Mouse (Mus musculus) thymus, postnatal 0 days (tissue): ENCODE measurements around the gene Wars2. TPM values are rescaled to one million over a fixed set of nuclear protein-coding genes. Genes with fewer than 3 reads are reported as not detected.

Experiments used
- DNase-seq: peaks from one replicate; pipeline ENCODE4 v3.0.0-alpha.2; 2015; ENCODE audit warnings: low spot score
- microRNA-seq: library from miRNA; unstranded; fragments of <30 nt; microRNA quantifications from one replicate; pipeline ENCODE4, GENCODE M21; 2016; ENCODE audit warnings: borderline number of aligned reads
- polyA plus RNA-seq: library from polyadenylated mRNA; unstranded; fragments of >200 nt; fragmentation: Nextera tagmentation; extraction: Ambion mirVana; gene quantifications from 2 replicates; pipeline ENCODE4 v1.2.1, GENCODE M21; 2015

The Wars2 gene
- polyA plus RNA-seq, 1 experiment from 2014 or later, result 4.7 TPM

DNA sequence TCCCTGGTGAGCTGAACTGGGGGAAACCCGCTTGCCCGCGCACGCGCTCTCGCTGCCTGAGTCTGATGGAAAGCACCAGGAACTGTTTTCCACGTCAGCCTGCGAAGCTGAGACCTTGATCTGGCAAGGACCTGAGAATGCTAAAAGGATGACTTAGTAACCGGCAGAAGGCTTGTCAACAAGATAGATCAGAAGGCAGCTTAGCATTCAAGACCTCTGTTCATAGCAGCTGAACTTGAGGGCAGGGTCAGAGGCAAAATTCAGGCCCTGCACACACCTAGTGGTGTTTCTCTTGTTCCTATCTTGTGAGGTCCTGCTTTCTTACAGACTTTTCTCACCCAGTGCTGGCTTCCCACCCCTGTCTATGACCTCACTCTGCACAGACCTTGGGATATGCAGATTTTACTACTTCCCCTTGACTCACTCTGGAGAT is 122.6 kb downstream of the Wars2 start:
- no peak for DNase-seq

DNA sequence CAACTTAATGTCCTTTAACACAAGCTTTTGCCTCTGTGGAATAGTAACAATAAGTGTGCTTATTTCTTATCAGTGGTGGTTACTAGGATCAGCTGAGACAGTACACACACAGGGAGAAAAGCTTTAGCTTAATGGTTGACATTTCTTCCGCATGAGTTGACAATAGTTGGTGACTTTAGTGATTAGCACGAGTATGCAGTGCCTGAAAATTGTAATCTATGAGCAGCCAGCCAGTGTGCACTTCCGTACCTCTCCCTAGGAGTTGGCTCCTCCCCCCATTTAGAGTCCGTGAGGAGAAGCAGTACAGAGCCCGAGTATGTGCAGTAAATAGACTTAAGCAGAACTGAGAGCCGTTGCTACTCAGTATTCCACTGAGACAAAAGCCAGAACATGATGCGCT is 123.8 kb downstream of the Wars2 start:
- DNase-seq, result no peak

DNA sequence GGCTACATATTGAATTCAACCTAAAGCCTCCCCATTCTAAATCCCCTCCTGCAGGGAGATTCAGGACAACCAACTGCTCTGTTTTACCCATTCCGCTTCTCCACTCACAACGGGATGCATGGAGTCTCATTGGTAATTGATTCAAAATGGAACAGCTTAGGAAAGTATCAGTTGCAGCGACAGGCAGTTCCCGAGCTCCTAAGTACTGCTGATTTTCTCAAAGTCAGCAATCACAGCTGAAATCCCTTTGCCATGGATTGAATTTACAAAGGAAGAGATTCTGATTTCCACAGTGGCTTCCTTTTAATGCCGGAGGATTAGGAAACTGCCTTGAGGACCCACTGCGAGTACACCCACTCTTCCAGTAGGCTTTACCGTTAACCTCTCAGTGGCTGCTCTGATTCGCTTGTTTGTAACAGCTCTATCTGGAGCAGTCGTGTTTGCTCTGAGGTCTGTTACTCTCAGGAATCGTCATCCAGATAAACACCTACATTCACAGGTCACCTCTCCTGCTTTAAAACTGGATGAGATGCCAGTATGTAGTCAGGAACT is 126.0 kb downstream of the Wars2 start:
- DNase-seq, result no peak

DNA sequence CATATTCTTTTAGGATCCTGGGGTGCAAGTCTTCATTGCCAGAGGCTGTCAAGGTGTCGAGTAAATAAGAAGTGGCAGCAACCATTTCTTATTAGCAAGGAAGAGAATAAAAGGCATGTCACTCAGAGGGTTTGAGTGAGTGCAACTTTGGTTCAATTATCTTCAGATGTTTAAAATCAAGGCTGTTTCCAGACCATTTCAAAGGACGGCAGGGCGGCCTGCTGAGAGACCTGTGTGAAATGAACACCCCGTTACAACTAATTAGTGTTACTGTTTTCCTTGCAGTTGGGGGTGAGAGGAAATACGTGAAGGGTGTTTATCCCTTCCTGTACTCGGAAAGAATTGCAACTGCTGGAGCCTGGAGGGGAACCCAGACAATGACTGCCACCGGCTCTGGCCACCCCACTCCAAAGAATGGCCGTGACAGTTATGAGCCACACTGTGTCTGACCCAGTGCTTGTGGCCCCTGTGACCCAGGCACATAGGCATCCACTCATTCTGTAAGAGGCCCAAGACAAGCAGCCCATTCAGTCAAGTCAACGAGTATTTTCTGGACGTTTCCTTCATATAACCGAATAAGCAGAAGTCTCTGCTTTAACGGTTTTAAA is 137.2 kb downstream of the Wars2 start:
- DNase-seq, result no peak

DNA sequence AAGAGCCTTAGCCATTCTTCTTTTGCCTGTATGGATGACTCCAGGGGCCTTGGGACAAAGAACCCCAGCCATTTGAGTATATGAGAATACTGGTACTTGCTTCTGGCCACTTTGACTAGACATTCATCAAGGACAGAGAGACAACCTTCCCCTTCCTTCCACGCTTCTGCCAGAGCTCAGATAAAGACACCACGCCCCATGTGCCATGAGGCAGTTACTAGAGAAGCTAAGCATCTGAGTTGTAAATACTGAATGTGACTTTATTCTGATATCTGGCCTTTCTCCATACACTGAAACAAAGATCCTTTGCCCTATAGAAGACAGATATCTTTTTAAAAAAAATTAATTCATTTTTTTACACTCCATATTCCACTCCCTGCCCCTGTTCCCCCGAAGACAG is 138.8 kb downstream of the Wars2 start:
- DNase-seq, result no peak

DNA sequence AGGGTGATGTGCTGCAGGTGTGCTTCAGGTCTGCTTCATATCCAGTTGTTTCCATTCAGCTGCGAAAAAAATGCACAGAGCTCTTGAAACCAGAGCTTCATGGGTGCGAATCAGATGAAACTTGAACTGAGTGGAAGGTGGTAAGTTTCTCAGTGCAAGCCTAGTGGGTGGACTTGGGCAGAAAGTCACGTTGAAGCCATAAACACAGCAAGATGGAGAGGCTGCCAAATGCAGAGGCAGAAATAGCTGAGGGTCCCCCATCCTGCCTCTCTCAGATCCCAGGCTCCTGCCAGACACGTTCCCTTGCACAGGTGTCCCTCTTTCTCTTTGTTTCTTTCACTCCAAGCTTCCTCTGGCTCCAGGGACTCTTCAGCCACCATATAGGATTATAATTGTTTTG is 140.6 kb downstream of the Wars2 start:
- DNase-seq, result no peak

DNA sequence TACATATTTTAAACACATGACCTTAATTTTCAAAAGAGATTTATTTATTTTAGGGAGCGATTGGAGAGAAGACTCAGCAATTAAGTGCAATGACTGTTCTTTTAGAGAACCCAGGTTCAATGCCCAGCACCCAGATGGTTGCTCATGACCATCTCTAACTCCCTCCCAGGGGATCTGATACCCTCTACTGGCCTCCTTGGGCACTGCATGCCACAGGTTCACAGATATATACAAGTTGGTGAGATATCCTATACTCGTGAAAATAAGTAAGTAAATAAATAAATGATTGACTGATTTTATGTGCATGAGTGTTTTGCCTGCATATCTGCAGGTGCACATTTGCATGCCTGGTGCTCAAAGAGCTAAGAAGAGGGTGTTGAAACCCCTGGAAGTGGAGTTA is 147.4 kb downstream of the Wars2 start:
- DNase-seq, result peak; percentile 6

Small RNAs within 50 kb of the gene (microRNA-seq; reads per million reads assigned to microRNA genes)
- gene Mir6481, result not detected

Other genes with a start within 250 kb of the Wars2 start
- 0.07 TPM in 1 of 2 replicates, not detected in the other for gene Hao2, start 247.8 kb upstream of the Wars2 start, polyA plus RNA-seq
- 0.06 and 0.12 TPM in 2 replicates for gene Tbx15, start 99.3 kb downstream of the Wars2 start, polyA plus RNA-seq